Mouse (Mus musculus) left cerebral cortex, adult 2 months (tissue): ENCODE results near the gene Ppp1r14c. TPM values are rescaled to one million over a fixed set of nuclear protein-coding genes. Genes with fewer than 3 reads are reported as not detected.
"Not testable (repeated sequence)": the region's sequence is repeated elsewhere in the genome, so short reads cannot be mapped to it uniquely, and the experiment has no call there.

ENCODE experiments used
- DNase-seq, 2 experiments: peaks; one replicate each; pipeline ENCODE4 v3.0.0; 2021 to 2022; ENCODE audit warnings: low spot score in 2 of 2, mixed read lengths in 1 of 2; ENCODE audit errors: extremely low spot score in 1 of 2
- H3K27ac ChIP-seq: fragments of 200-600 bp; 2 replicates; pipeline ENCODE4 v1.8.1; 2022
- H3K4me3 ChIP-seq: fragments of 200-600 bp; 2 replicates; pipeline ENCODE4 v1.8.1; 2022
- CTCF ChIP-seq: fragments of 200-600 bp; IDR thresholded peaks from 2 replicates; pipeline ENCODE4 v1.8.1; 2022; ENCODE audit warnings: antibody characterized with exemption, mild to moderate bottlenecking, moderate library complexity
- intact Hi-C: fragments of 180-260 bp; cut with DNase I; formaldehyde crosslinking; loops from one replicate; pipeline ENCODE4 v1.15.1; 2025
- total RNA-seq, 2 experiments: library from RNA; stranded (reverse); gene quantifications; 2 replicates each; pipeline ENCODE4 v1.2.3; 2021

Ppp1r14c gene
- total RNA-seq, 2 experiments from 2014 or later = 14.6 to 15.3 TPM

DNA sequence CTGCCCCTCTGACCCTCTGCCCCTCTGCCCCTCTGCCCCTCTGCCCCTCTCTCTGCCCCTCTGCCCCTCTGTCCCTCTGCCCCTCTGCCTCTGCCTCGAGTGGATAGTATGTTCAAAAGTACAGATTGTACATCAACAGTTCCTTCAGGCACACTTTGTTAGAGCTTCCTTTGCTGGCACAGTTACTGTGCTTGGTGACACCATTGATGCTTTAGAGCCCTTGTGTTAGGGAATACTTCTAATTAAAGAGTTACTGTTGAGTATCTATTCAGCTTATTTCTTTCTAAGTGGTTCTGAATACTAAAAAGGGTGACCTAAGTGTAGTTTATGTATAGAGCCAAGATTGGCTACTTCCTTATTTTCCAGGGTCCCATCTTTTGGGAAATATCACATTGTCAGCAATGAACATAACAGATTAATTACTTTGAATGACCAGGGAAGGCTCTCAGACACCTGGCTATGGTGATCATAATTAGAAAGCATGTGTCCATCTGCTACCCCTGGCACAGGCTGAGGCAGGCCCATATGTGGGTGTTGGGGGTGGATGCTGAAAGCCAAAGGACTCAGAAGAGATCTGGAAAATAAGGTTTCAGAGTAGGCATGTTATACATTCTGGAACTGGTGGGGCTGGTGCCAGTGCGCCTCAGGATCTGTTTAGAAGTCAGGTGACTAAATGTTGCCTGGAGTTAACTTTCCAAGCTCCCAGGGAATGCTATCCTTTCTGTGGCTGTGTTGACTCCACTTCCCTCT is 75.0 kb downstream of the Ppp1r14c start:
- peak in 1 of 2 experiments; percentile 22 for DNase-seq
- H3K27ac ChIP-seq = no peak overlapping the region
- intact Hi-C loops = no loop called here

DNA sequence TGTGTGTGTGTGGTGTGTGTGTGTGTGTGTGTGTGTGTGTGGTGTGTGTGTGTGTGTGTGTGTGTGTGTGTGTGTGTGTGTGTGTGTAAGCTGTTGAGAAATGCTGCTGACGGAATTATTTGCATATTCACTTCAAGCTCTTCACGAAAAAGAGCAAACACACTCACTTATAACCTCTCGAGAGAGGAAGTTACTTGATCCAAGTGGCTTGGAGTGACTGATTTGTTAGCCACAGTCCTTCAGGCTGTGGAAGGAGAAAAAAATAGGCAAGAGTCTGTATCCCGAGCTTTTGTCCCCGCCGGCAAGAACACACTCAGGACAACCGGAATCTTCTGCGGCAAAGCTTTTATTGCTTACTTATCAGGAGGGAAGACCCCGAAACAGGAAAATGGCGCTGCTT is 80.9 kb downstream of the Ppp1r14c start:
- H3K27ac ChIP-seq, intact Hi-C loops, DNase-seq, H3K4me3 ChIP-seq: not testable (repeated sequence)

More for the DNA sequence above, 75.0 kb downstream of the Ppp1r14c start:
- TF ChIP-seq CTCF = no peak
- H3K4me3 ChIP-seq = no peak overlapping the region

DNA sequence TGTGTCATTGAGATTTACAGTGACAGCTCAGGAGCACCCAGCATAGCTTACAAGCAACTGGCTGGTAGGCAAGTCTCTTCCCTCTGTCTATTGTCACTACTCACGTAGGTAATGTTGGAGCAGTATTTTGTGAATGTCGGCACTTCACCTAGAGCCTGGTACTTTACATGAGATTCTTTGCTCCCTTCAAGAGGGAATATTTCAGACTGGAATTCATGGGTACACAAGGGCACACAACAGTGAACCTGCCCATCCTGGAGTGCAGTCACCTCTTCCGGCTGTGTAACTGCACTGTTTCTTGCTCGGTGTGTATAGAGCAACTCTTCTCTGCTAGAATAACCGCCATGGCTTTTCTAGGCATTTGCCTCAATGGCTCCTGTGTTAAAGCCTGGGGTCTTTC is 82.8 kb downstream of the Ppp1r14c start:
- Histone ChIP-seq H3K27ac (no peak overlapping the region), H3K4me3 (no peak overlapping the region)
- DNase-seq = no peak
- intact Hi-C loops = no loop called here
- no peak for TF ChIP-seq CTCF

DNA sequence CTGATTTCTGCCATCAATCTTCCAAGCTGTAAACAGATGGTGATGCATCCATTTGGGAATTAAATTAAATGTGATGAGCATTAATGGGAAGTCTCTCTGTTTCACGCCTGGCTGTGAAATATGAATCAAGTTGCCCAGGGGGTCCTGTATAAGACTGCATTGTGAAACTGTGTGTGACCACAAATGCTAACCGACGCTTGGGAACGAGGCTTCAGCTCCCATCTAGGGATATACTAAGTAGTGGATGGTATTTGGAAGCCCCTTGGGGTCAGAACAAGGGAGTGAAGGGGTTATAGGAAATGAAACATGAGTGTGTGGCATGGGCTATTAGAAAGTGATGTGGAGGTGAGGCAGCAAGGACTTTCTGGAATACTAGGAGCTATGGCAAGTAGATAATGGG is 86.1 kb downstream of the Ppp1r14c start:
- no peak overlapping the region for H3K4me3 ChIP-seq
- intact Hi-C loops = no loop called here
- no peak overlapping the region for H3K27ac ChIP-seq
- no peak for TF ChIP-seq CTCF
- DNase-seq = no peak

DNA sequence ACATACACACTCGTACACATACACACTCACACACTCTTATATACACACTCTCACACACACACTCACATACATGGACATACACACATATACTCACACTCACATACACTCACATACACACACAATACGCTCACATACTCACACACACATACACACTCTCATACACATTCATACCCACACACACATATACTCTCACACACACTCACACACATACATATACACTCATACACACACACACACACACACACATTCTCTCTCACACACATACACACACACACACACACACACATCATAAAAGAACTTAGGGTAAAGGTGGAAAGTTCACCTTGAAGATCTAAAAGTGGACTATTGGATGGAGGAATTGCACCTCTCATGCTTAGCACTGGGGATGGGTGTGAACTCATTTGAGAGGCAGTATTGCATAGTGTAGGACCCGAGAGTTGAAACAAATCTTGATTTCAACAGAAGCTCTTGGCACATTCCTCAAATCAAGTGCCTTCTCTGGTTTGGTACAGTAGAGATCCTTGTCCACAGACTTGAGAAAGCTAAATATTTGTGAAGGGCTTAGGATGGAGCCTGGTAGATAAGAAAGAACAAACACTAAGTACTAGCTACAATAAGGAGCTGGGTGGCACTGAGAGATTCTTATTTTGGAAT is 87.1 kb downstream of the Ppp1r14c start:
- no peak for DNase-seq
- no peak for TF ChIP-seq CTCF
- Histone ChIP-seq H3K27ac (no peak overlapping the region), H3K4me3 (no peak overlapping the region)
- intact Hi-C loops = no loop called here

DNA sequence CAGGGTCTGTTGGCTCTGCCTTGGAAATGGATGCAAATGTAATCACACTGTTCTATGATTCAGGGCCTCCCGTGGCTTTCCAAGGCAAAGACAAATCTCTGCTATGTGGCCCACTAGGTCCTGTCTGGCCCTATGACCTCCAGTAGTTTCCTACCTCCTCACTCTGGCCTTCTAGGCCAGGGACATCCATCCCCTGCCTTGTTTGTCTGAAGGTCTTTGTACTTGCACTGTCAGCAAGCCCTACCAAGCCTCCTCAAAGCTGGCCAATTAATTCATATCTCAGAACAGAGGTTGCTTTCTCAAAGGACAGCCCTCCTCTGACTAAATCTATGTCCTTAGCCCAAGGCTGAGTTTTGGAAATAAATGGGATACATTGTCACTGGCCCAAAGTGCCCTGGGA is 92.8 kb downstream of the Ppp1r14c start:
- intact Hi-C loops = no loop called here
- no peak for DNase-seq
- H3K27ac ChIP-seq = no peak overlapping the region
- no peak for TF ChIP-seq CTCF
- H3K4me3 ChIP-seq = no peak overlapping the region

DNA sequence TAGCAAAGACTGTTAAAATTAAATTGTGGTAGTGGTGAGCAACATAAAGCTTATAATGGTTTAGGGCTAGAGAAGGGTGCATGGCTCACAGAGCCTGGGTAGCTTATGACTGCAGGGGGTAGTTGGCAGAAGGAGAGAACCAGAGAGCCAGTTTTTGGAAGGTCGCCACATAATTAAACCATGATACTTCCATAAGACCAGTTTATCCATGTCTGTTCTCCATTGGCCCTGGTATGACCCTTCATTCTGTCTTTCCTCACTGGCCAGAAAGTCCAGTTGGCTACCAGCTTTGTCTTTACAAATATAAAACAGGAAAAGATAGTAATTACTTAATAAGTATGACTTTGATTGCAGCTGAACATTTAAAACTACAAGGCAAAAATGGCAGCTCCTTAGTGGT is 95.0 kb downstream of the Ppp1r14c start:
- H3K4me3 ChIP-seq = no peak overlapping the region
- TF ChIP-seq CTCF = no peak
- no peak for DNase-seq
- intact Hi-C loops = no loop called here
- no peak overlapping the region for H3K27ac ChIP-seq

DNA sequence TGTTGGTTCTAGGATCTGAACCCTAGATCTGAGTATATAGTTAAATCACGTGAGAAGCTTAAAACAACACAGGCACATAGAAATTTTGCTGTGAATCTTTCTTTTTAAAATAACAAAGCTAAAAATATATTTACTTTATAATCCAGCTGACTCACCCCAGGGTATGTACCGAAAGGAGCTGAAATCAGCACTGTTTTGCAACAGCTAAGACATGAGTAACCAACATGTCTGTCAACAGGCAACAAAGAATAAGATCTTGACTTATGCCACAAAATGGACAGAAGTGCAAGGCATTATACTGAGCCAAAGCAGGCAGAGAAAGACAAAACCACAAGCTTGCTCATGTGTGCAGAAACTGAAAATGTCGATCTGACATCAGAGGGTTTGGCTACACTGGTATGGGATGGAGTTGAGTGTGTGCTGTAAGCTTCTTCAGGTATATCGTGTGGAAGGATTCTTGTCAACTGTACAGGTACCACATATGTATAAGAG is 100.3 kb downstream of the Ppp1r14c start:
- intact Hi-C loops = no loop called here
- no peak for DNase-seq
- no peak for TF ChIP-seq CTCF
- H3K4me3 ChIP-seq = no peak overlapping the region
- no peak overlapping the region for H3K27ac ChIP-seq

DNA sequence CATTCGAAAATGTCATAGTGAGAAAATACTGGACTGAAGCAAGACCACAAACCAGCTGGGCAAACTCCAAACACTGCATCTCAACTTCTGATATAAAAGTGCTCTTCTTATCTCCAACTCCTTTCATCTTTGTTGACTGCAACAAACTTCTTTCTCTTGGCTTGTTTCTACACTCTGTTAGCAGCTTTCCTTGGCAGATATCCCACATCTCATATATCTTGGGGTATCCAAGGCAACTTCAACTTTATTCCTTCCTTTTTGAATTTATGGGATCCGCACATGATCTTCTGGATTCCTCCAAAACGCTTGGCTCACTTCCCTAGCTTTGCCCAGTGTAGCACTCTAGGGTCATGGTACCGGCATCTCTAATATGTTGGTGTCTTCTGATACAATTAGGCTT is 102.7 kb downstream of the Ppp1r14c start:
- Histone ChIP-seq H3K4me3 (no peak overlapping the region), H3K27ac (no peak overlapping the region)
- TF ChIP-seq CTCF = no peak
- no peak for DNase-seq
- intact Hi-C loops = no loop called here

DNA sequence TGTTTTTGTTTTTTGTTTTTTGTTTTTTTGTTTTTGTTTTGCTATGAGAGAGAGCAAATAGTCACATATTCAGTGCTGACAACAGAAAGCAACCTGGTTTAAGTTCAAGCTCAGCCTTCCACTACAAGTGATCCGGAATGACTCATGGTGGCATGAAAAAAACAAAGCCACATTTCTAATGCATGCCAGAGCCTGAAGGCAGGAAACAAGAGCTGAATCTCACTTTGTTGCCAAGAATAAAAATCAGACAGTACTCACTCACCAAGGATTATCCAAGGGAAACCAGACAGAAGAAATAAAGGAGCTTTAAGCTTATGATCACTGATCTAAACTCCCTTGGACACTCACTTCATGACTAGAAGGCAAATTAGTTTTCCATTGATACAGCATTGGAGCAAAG is 110.8 kb downstream of the Ppp1r14c start:
- no peak overlapping the region for H3K27ac ChIP-seq
- intact Hi-C loops = no loop called here

DNA sequence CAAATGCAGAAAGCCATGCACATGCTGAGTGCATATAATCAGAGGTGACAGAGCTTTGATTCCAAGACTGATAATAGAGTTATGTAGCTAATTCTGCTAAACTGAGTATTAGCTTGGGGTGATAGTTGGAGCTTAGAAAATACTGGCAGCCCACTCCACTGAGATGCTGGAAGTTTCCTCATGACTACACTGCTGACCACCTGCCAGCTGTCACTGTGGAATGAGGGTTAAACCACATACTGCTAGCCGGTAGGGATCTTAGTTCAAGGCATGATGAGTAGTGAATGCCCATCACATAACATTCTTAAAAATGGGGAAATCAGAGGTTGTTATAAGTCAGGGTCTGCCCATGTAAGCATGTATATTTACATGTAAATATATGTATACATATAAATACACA is 113.9 kb downstream of the Ppp1r14c start:
- no peak for DNase-seq
- intact Hi-C loops = no loop called here
- H3K27ac ChIP-seq = no peak overlapping the region
- H3K4me3 ChIP-seq = no peak overlapping the region
- no peak for TF ChIP-seq CTCF

More for the DNA sequence above, 110.8 kb downstream of the Ppp1r14c start:
- DNase-seq = no peak
- no peak overlapping the region for H3K4me3 ChIP-seq
- TF ChIP-seq CTCF = no peak

DNA sequence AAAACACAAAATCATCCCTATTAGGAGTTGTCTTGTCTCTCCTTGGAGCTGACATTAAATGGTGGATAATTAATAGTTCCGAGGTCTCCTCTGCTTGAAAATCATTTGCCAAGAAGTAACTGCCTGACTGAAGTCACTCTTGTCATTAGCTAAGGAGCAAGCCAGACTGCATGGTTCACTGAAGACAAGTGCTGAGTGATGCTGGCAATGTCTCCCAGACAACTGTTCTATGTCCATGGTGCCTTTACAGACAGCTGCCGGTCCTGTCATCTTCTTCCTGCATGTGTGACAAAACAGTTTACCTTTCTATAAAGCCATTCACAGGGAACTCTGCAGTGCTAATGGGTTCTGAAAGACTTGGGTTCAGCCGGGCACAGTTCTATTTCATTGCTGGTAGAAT is 124.2 kb downstream of the Ppp1r14c start:
- TF ChIP-seq CTCF = no peak
- DNase-seq = no peak
- intact Hi-C loops = no loop called here
- no peak overlapping the region for H3K27ac ChIP-seq
- H3K4me3 ChIP-seq = no peak overlapping the region

DNA sequence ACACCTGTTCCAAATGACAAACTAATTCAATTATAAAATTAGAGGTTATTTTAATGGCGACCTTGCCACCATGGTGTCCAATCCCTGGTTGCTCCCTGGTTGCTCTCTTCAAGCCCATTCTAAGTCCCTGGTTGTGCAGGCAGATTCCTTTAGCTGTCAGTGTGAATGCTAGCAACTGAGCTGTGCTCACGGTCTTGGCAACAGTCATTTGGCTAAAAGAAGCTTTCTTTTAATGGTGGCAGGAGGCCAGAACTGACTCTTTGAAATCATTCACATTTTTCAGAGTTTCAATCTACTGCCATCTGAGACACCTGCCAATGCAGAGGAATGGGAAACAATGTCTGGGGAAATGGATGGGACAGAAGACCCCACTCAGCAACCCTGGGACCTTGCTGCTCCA is 130.9 kb downstream of the Ppp1r14c start:
- no peak for TF ChIP-seq CTCF
- Histone ChIP-seq H3K4me3 (no peak overlapping the region), H3K27ac (no peak overlapping the region)
- intact Hi-C loops = no loop called here
- DNase-seq = no peak

DNA sequence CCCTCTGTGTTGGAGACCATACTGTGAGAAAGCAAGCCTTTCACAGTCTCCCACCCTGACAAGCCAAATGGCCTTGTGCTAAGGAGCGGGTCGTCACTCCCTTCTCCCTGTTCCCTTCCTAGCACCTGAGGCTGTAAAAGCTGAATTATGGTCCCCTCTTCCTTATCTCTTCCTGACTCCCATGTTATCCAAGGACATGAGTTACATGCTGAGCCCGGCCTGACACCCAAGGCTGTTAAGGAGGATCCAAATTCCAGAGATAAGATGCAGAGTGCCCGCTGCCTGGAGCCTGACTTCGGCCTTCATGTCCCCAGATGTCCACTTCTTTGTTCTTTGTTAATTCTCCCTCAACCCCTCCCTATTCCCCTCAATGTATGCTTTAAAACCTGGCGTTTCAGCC is 135.0 kb downstream of the Ppp1r14c start:
- intact Hi-C loops, H3K4me3 ChIP-seq, H3K27ac ChIP-seq, DNase-seq: not testable (repeated sequence)
